Mouse (Mus musculus): ENCODE results near the gene Nectin3. TPM values are rescaled to one million over a fixed set of nuclear protein-coding genes. Genes with fewer than 3 reads are reported as not detected.

The Nectin3 gene
- 1,018 TPM for polyA plus RNA-seq (2014; fragmentation: Illumina TruSeq; extraction: RNeasy Lipid Tissue Mini Kit (QIAGEN cat#74804); ENCODE audit: low read depth, low replicate concordance)

GRCm38 (mm10) chr16:46498421-46498789, at the start of gene Nectin3:
Nectin3 (minus strand) TSS chr16:46498525.

Data from testis, adult 10 weeks (tissue).